Mouse (Mus musculus) brain, embryonic 14.5 days (tissue): ENCODE measurements around the gene Grasp.

Experiments used
- CTCF ChIP-seq: fragments of 200-500 bp; IDR thresholded peaks from 2 replicates; pipeline ENCODE4 v1.5.1; 2012; ENCODE audit warnings: inconsistent platforms, mild to moderate bottlenecking, moderate library complexity, borderline replicate concordance; ENCODE audit not compliant: insufficient read depth, insufficient read length; ENCODE audit errors: extremely low read depth
- POLR2A ChIP-seq: fragments of 200-500 bp; IDR thresholded peaks from 2 replicates; pipeline ENCODE4 v1.6.1; 2012; ENCODE audit warnings: mild to moderate bottlenecking, inconsistent platforms, borderline replicate concordance; ENCODE audit not compliant: poor library complexity, insufficient read depth, insufficient read length, severe bottlenecking; ENCODE audit errors: extremely low read depth

DNA sequence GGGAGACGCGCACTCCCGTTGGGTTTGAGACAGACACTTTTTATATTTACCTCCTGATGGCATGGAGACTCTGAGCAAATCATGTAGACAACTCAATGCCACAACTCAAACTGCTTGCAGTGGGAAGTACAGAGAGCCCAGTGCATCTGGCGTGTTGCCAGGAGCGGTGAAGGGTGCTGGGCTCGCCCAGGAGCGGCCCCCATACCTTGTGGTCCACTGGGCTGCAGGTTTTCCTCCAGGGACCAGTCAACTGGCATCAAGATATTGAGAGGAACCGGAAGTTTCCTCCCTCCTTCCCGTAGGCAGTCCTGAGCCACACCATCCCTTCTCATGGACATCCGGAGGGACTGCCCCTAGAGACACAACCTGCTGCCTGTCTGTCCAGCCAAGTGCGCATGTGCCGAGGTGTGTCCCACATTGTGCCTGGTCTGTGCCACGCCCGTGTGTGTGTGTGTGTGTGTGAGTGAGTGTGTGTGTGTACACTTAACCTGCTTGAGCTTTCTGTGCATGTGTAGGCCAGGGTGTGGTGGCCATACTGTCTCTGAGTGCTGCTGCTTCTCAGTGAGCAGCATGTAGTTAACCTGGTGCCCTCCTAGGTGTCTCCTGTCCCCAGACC, 12.9 kb upstream of the Grasp start:
- no peak for TF ChIP-seq CTCF
- TF ChIP-seq POLR2A: no peak
